Comparison of ENCODE assay signal across 18 mouse cellular contexts in genomic region chr9:57013756-57014155, GRCm38 (mm10).
"Had no signal": no experiment of that assay in that cellular context is flagged by ENCODE, and none has a peak within 500 bp of the region (broad histone marks: within the 10 kb centered on the region; RNA-seq: fewer than 3 reads in every experiment).

No protein-coding gene starts in this region.

- H3K4me3 ChIP-seq: left cerebral cortex, adult 2 months; liver, embryonic 12.5 days; liver, embryonic 15.5 days; lung, embryonic 15.5 days; midbrain, embryonic 12.5 days; midbrain, embryonic 15.5 days; myocyte; neural tube, embryonic 13.5 days; stomach, embryonic 15.5 days had no signal

- H3K4me1 ChIP-seq: liver, embryonic 12.5 days; liver, embryonic 15.5 days; midbrain, embryonic 12.5 days; midbrain, embryonic 15.5 days; neural tube, embryonic 13.5 days; stomach, embryonic 15.5 days had no signal

- ATAC-seq: intestine, embryonic 16.5 days; liver, embryonic 12.5 days; midbrain, embryonic 15.5 days had no signal

- H3K4me2 ChIP-seq: liver, embryonic 12.5 days; liver, embryonic 15.5 days; lung, embryonic 15.5 days; midbrain, embryonic 12.5 days; midbrain, embryonic 15.5 days; neural tube, embryonic 13.5 days; stomach, embryonic 15.5 days had no signal

- DNase-seq: layer of hippocampus, postnatal 36 days; lung, adult 18-20 months; lung, postnatal 14 days; retina, postnatal 1 day; right cerebral cortex, postnatal 25 days; spleen, adult 18-20 months; thymus, postnatal 25 days had no signal

- H3K27ac ChIP-seq: left cerebral cortex, adult 2 months; liver, embryonic 12.5 days; liver, embryonic 15.5 days; lung, embryonic 15.5 days; macrophage; midbrain, embryonic 12.5 days; midbrain, embryonic 15.5 days; neural tube, embryonic 13.5 days; stomach, embryonic 15.5 days had no signal

- H3K27me3 ChIP-seq: liver, embryonic 12.5 days; liver, embryonic 15.5 days; lung, embryonic 15.5 days; midbrain, embryonic 12.5 days; midbrain, embryonic 15.5 days; neural tube, embryonic 13.5 days; stomach, embryonic 15.5 days had no signal

- H3K9ac ChIP-seq: liver, embryonic 12.5 days; liver, embryonic 15.5 days; lung, embryonic 15.5 days; midbrain, embryonic 12.5 days; midbrain, embryonic 15.5 days; neural tube, embryonic 13.5 days; stomach, embryonic 15.5 days had no signal

- H3K9me3 ChIP-seq: liver, embryonic 12.5 days; liver, embryonic 15.5 days; lung, embryonic 15.5 days; neural tube, embryonic 13.5 days; stomach, embryonic 15.5 days had no signal
